Mouse (Mus musculus): ENCODE measurements at regions not wholly inside any gene's neighbourhood (a gene's known extent, or its start where the extent isn't known, plus 50 kb on each side); places are given as distances from the start of the nearest gene placed in this dataset.

- Histone ChIP-seq H3K9me3 (replicated peaks; ENCODE audit: control insufficient read depth, insufficient read depth, low read length, poor library complexity, severe bottlenecking) (no peaks in the 10 kb centered on the region), H3K27me3 (ENCODE audit: control insufficient read depth, insufficient read depth, low read length, poor library complexity, severe bottlenecking) (no peaks in the 10 kb centered on the region), H3K27ac (ENCODE audit: insufficient read depth, low read length) (no peak overlapping the region), H3K4me1 (ENCODE audit: control insufficient read depth, insufficient read depth, low read length) (peaks cover 2% of the 10 kb centered on the region), H3K9ac (ENCODE audit: low read depth, poor library complexity, severe bottlenecking) (no peak overlapping the region), H3K4me3 (ENCODE audit: low read depth, low read length) (no peak overlapping the region), H3K36me3 (ENCODE audit: control insufficient read depth, insufficient read depth, low read length, poor library complexity, severe bottlenecking) (no peaks in the 10 kb centered on the region)
- no peak for TF ChIP-seq EP300 (IDR thresholded peaks at IDR 0.05; ENCODE audit: insufficient read depth, low read depth, low read length)
- no peak for TF ChIP-seq POLR2A (IDR thresholded peaks at IDR 0.05; ENCODE audit: insufficient read depth, low read length)
- no peak for TF ChIP-seq CTCF (IDR thresholded peaks at IDR 0.05; ENCODE audit: low read depth, low read length)
These were observed 290.4 kb upstream of the Trpc7 start for GRCm38 (mm10) chr13:57186168-57186567.

DNA sequence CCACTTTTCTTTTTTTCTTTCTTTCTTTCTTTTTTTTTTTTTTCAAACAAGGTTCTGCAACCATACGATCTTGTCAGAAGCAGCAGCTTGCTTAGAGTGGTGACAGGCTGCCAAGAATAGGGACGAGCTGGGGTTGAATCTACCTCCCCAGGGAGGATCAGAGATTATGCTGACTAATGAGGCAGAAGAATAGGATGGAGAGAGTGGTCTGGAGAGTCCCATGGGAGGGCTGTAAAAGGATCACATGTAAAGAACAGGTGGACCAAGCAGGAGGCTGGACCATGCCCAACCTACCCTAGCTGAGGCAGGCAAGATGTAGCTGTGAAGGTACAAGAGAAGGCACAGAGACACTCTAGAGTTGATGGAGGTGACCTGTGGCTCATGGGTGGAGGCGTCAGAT lies 274.4 kb upstream of the Trpc7 start:
- no peaks in the 10 kb centered on the region for H3K27me3 ChIP-seq (ENCODE audit: control insufficient read depth, insufficient read depth, low read length, poor library complexity, severe bottlenecking)
- H3K36me3 ChIP-seq (ENCODE audit: control insufficient read depth, insufficient read depth, low read length, poor library complexity, severe bottlenecking): no peaks in the 10 kb centered on the region
- TF ChIP-seq EP300 (IDR thresholded peaks at IDR 0.05; ENCODE audit: insufficient read depth, low read depth, low read length) (no peak), POLR2A (IDR thresholded peaks at IDR 0.05; ENCODE audit: insufficient read depth, low read length) (no peak)
- H3K9ac ChIP-seq (ENCODE audit: low read depth, poor library complexity, severe bottlenecking): no peak overlapping the region
- H3K9me3 ChIP-seq (replicated peaks; ENCODE audit: control insufficient read depth, insufficient read depth, low read length, poor library complexity, severe bottlenecking): no peaks in the 10 kb centered on the region
- H3K4me3 ChIP-seq (ENCODE audit: low read depth, low read length): no peak overlapping the region
- no peak overlapping the region for H3K27ac ChIP-seq (ENCODE audit: insufficient read depth, low read length)
- H3K4me1 ChIP-seq (ENCODE audit: control insufficient read depth, insufficient read depth, low read length): no peaks in the 10 kb centered on the region

DNA sequence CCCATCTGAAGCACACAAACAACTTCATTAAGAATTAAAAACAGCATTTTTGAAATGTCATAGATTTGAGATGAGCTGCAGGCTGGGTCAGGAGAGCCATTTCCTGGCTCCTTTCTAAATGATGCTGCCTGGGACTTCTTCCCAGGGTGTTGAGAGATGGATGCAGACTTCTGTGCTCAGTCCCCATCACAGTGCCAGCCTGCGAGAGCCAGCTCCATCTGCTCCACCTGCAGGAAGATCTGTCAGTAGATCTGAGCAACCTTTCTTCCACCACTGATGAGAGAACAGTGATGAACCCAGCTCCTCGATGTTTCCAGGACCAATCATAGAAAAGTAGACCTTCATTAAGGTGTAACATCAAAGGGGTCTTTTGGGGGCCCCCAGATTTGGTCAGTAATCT lies 273.8 kb upstream of the Trpc7 start:
- Histone ChIP-seq H3K27ac (ENCODE audit: insufficient read depth, low read length) (no peak overlapping the region), H3K9ac (ENCODE audit: low read depth, poor library complexity, severe bottlenecking) (no peak overlapping the region), H3K4me3 (ENCODE audit: low read depth, low read length) (no peak overlapping the region), H3K4me1 (ENCODE audit: control insufficient read depth, insufficient read depth, low read length) (no peaks in the 10 kb centered on the region), H3K27me3 (ENCODE audit: control insufficient read depth, insufficient read depth, low read length, poor library complexity, severe bottlenecking) (no peaks in the 10 kb centered on the region), H3K36me3 (ENCODE audit: control insufficient read depth, insufficient read depth, low read length, poor library complexity, severe bottlenecking) (no peaks in the 10 kb centered on the region), H3K9me3 (replicated peaks; ENCODE audit: control insufficient read depth, insufficient read depth, low read length, poor library complexity, severe bottlenecking) (no peaks in the 10 kb centered on the region)
- TF ChIP-seq POLR2A (IDR thresholded peaks at IDR 0.05; ENCODE audit: insufficient read depth, low read length) (no peak), EP300 (IDR thresholded peaks at IDR 0.05; ENCODE audit: insufficient read depth, low read depth, low read length) (no peak), CTCF (IDR thresholded peaks at IDR 0.05; ENCODE audit: low read depth, low read length) (no peak)

DNA sequence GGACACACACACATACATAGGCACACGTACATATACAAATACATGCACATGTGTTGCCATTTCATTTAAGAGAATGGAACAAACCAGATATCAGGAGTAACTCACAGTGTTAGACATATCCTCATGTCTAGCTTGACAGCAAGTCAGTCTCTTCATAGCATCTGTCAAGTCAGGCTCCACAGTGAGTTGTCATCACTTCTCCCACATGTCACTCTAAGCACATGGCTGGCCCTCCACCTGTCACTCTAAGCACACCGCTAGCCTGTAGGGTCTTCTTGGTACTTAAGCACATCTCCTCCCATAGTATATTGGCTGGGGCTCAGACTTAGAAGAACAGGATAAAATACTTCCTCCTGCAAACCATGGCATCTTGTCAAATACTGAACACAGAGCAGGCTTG lies 269.6 kb upstream of the Trpc7 start:
- Histone ChIP-seq H3K9me3 (replicated peaks; ENCODE audit: control insufficient read depth, insufficient read depth, low read length, poor library complexity, severe bottlenecking) (no peaks in the 10 kb centered on the region), H3K4me1 (ENCODE audit: control insufficient read depth, insufficient read depth, low read length) (no peaks in the 10 kb centered on the region), H3K9ac (ENCODE audit: low read depth, poor library complexity, severe bottlenecking) (no peak overlapping the region), H3K27ac (ENCODE audit: insufficient read depth, low read length) (no peak overlapping the region), H3K4me3 (ENCODE audit: low read depth, low read length) (no peak overlapping the region), H3K36me3 (ENCODE audit: control insufficient read depth, insufficient read depth, low read length, poor library complexity, severe bottlenecking) (no peaks in the 10 kb centered on the region), H3K27me3 (ENCODE audit: control insufficient read depth, insufficient read depth, low read length, poor library complexity, severe bottlenecking) (no peaks in the 10 kb centered on the region)
- TF ChIP-seq POLR2A (IDR thresholded peaks at IDR 0.05; ENCODE audit: insufficient read depth, low read length) (no peak), EP300 (IDR thresholded peaks at IDR 0.05; ENCODE audit: insufficient read depth, low read depth, low read length) (no peak), CTCF (IDR thresholded peaks at IDR 0.05; ENCODE audit: low read depth, low read length) (no peak)

GRCm38 (mm10) chr13:57152787-57153186 lies 257.0 kb upstream of the Trpc7 start:
- Histone ChIP-seq H3K27ac (ENCODE audit: insufficient read depth, low read length) (no peak overlapping the region), H3K4me3 (ENCODE audit: low read depth, low read length) (no peak overlapping the region), H3K9ac (ENCODE audit: low read depth, poor library complexity, severe bottlenecking) (no peak overlapping the region), H3K4me1 (ENCODE audit: control insufficient read depth, insufficient read depth, low read length) (no peaks in the 10 kb centered on the region), H3K27me3 (ENCODE audit: control insufficient read depth, insufficient read depth, low read length, poor library complexity, severe bottlenecking) (no peaks in the 10 kb centered on the region), H3K36me3 (ENCODE audit: control insufficient read depth, insufficient read depth, low read length, poor library complexity, severe bottlenecking) (no peaks in the 10 kb centered on the region), H3K9me3 (replicated peaks; ENCODE audit: control insufficient read depth, insufficient read depth, low read length, poor library complexity, severe bottlenecking) (no peaks in the 10 kb centered on the region)
- no peak for TF ChIP-seq EP300 (IDR thresholded peaks at IDR 0.05; ENCODE audit: insufficient read depth, low read depth, low read length)
- no peak for TF ChIP-seq CTCF (IDR thresholded peaks at IDR 0.05; ENCODE audit: low read depth, low read length)
- no peak for TF ChIP-seq POLR2A (IDR thresholded peaks at IDR 0.05; ENCODE audit: insufficient read depth, low read length)

DNA sequence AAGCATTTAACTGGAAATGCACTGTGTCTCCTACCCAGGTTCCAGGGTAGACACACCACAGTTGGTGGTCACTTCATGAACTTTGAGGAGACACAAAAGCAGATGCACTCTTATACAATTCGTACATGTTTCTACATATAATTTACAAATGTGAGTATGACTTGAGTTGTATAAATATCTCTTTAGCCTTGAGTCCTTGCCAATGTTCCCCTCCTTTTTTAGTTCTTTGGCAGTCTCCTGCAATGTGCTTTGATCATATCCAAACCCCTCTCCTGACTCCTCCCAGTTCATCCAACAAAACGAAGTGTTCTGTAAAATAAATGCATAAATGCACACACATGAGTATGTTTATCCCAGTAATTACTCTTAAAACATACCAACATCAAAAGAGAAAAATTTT lies 251.8 kb upstream of the Trpc7 start:
- no peak overlapping the region for H3K4me3 ChIP-seq (ENCODE audit: low read depth, low read length)
- no peaks in the 10 kb centered on the region for H3K4me1 ChIP-seq (ENCODE audit: control insufficient read depth, insufficient read depth, low read length)
- no peaks in the 10 kb centered on the region for H3K36me3 ChIP-seq (ENCODE audit: control insufficient read depth, insufficient read depth, low read length, poor library complexity, severe bottlenecking)
- H3K27ac ChIP-seq (ENCODE audit: insufficient read depth, low read length): no peak overlapping the region
- H3K27me3 ChIP-seq (ENCODE audit: control insufficient read depth, insufficient read depth, low read length, poor library complexity, severe bottlenecking): no peaks in the 10 kb centered on the region
- H3K9me3 ChIP-seq (replicated peaks; ENCODE audit: control insufficient read depth, insufficient read depth, low read length, poor library complexity, severe bottlenecking): no peaks in the 10 kb centered on the region
- H3K9ac ChIP-seq (ENCODE audit: low read depth, poor library complexity, severe bottlenecking): no peak overlapping the region
- no peak for TF ChIP-seq POLR2A (IDR thresholded peaks at IDR 0.05; ENCODE audit: insufficient read depth, low read length)
- TF ChIP-seq EP300 (IDR thresholded peaks at IDR 0.05; ENCODE audit: insufficient read depth, low read depth, low read length): no peak
- no peak for TF ChIP-seq CTCF (IDR thresholded peaks at IDR 0.05; ENCODE audit: low read depth, low read length)
